Mouse (Mus musculus) G1E (cell line): Measurements from ENCODE around the gene Cep57. TPM values are rescaled to one million over a fixed set of nuclear protein-coding genes. Genes with fewer than 3 reads are reported as not detected.

Experiments
- ATAC-seq: 2 replicates; pipeline ENCODE4 v1.8.0; 2016; ENCODE audit warnings: mild to moderate bottlenecking; ENCODE audit not compliant: insufficient number of reproducible peaks, poor library complexity, low FRiP score, severe bottlenecking; ENCODE audit errors: extremely low read depth
- DNase-seq: peaks from one replicate; pipeline ENCODE4 v3.0.0; 2012; ENCODE audit warnings: low spot score
- H3K27me3 ChIP-seq: 2 replicates; pipeline ENCODE4 v1.6.1; 2012; ENCODE audit warnings: mild to moderate bottlenecking, low read length, inconsistent platforms; ENCODE audit not compliant: insufficient read depth
- H3K36me3 ChIP-seq: replicated peaks from 2 replicates; pipeline ENCODE3; 2012; ENCODE audit warnings: mild to moderate bottlenecking, inconsistent platforms
- H3K4me1 ChIP-seq: 2 replicates; pipeline ENCODE4 v1.6.1; 2012; ENCODE audit warnings: low read depth, low read length, inconsistent platforms, mixed read lengths; ENCODE audit not compliant: insufficient read depth
- H3K4me3 ChIP-seq: 2 replicates; pipeline ENCODE4 v1.5.1; 2012; ENCODE audit warnings: low read depth, mild to moderate bottlenecking, inconsistent platforms, low read length, moderate library complexity, mixed read lengths
- H3K9me3 ChIP-seq: replicated peaks from 2 replicates; pipeline ENCODE4 v1.6.1; 2012; ENCODE audit warnings: inconsistent platforms
- CTCF ChIP-seq: IDR thresholded peaks from 2 replicates; pipeline ENCODE4 v1.5.1; 2012; ENCODE audit warnings: low read depth, low read length, inconsistent platforms, mixed read lengths
- GATA1 ChIP-seq: IDR thresholded peaks from 2 replicates; pipeline ENCODE4 v1.6.1; 2012; ENCODE audit warnings: borderline replicate concordance, low read length, inconsistent platforms, mixed read lengths
- GATA2 ChIP-seq: IDR thresholded peaks from 2 replicates; pipeline ENCODE4 v1.6.1; 2012; ENCODE audit warnings: low read depth, low read length, inconsistent platforms, borderline replicate concordance
- POLR2AphosphoS5 ChIP-seq: IDR thresholded peaks from 2 replicates; pipeline ENCODE4 v1.6.1; 2012; ENCODE audit warnings: low read depth, low read length, inconsistent platforms; ENCODE audit not compliant: insufficient replicate concordance
- TAL1 ChIP-seq: conservative IDR thresholded peaks from 2 replicates; pipeline ENCODE4 v1.6.1; 2012; ENCODE audit warnings: low read depth, low read length, inconsistent platforms, mixed read lengths
- polyA plus RNA-seq: library from polyadenylated mRNA; stranded (reverse); fragments of >175 nt; gene quantifications from 2 replicates; pipeline ENCODE4 v1.2.3, GENCODE M21; 2012
- total RNA-seq, 2 experiments: library from RNA; stranded (forward) in 1 of 2; stranded (reverse) in 1 of 2; fragments of 200-1000 nt in 1 of 2; fragments of >200 nt in 1 of 2; fragmentation: Nextera tagmentation in 1 of 2; gene quantifications; 2 replicates each; pipeline ENCODE4 v1.2.3; 2014 to 2017

Cep57 gene
- total and polyA plus RNA-seq, 3 experiments, result 14.0 to 93.9 (median 84.5) TPM

DNA sequence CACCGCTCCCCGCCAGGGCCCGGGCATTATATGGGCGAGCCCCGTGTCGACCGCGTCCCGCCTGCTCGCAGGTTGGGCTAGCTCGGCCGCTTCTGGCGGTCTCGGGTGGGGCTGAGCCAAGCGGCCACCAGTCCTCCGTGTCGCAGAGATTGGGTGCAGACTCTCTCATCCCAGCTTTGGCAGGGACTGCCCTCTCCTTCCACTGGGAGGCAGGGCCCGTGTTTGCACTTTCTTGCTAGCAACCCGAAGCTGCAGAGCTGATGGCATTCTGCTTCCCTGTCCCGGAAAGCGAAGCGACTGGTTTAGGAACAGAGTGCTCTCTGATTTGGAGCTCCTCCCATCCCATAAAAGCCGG is 1.2 kb upstream of the Cep57 start:
- no peak for ATAC-seq
- no peaks in the 10 kb centered on the region for H3K27me3 ChIP-seq
- no peak for TF ChIP-seq POLR2AphosphoS5
- no peak for TF ChIP-seq CTCF
- no peak for TF ChIP-seq TAL1
- DNase-seq, result peak; percentile 18
- H3K4me1 ChIP-seq, result peaks cover 33% of the 10 kb centered on the region
- peaks cover 47% of the 10 kb centered on the region for H3K36me3 ChIP-seq
- H3K9me3 ChIP-seq, result no peaks in the 10 kb centered on the region
- peak overlapping the region; percentile 82 for H3K4me3 ChIP-seq

DNA sequence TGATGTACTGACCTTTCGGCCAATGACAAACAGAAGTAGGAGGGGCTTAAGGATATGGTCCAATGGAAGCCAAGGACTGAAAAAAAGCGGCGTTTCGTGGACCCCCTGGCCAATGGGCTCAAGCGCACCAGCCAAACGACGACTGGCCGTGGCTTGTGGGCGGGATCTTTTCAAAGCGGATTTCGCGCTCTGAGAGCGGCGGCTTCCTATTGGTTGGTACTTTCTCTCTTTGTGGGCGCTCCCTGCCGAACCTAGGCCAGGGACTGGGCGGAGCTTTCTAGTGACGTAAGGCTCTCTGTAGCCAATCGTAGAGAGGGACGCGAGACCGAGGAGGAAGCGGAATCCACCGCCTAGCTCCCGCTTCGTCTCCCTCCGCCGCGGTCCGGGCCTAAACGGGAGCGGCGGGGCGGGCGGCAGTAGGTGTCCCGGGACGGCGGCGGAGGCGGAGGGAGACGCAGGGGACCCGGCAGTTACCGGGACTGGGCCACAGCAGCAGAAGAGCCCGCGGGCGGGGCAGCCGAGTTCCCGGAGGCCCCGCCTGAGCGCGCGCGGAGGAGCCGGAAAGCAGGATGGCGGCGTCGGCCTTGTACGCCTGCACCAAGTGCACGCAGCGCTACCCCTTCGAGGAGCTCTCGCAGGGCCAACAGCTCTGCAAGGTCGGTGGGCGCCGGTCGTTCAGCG is 639 bp upstream of the Cep57 start, which contains the start of gene Fam76b:
Gene Fam76b, plus strand, starts transcription at position 311 of the 681 bp plus-strand sequence.
- Histone ChIP-seq H3K4me3 (peak within 1 kb of the TSS; percentile 82), H3K36me3 (peaks cover 46% of the 10 kb centered on the region), H3K9me3 (no peaks in the 10 kb centered on the region), H3K27me3 (no peaks in the 10 kb centered on the region), H3K4me1 (peaks cover 32% of the 10 kb centered on the region)
- peak; percentile 82 for ATAC-seq
- peak; percentile 96 for DNase-seq
- TF ChIP-seq GATA2 (no peak), GATA1 (no peak), POLR2AphosphoS5 (no peak), TAL1 (no peak), CTCF (no peak)

- TF ChIP-seq GATA2 (no peak), TAL1 (no peak), GATA1 (no peak), CTCF (no peak), POLR2AphosphoS5 (no peak)
These were observed 509 bp downstream of the Cep57 start for GRCm38 (mm10) chr9:13826391-13826805.

DNA sequence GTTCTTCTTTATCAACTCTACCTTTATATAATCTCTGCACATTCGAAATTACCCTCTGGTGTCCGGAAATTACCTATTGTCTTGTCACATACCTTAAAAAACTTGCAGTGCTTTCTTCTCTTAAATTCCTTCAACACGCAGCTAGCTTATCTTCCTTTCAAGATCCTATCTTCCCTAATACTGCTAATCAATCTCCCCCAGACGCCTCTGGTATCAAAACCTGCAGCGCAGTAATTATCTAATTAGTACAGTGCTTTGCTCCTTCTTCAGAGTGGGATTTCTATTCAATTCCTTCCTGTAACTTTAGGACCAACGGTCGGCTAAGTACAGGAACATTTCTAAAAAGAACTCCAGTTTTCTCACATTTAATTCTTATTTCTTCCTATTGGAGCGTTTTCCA is 1.0 kb downstream of the Cep57 start:
- Histone ChIP-seq H3K27me3 (no peaks in the 10 kb centered on the region), H3K4me3 (peak overlapping the region; percentile 82), H3K4me1 (peaks cover 23% of the 10 kb centered on the region), H3K36me3 (peaks cover 44% of the 10 kb centered on the region), H3K9me3 (no peaks in the 10 kb centered on the region)
- TF ChIP-seq GATA2 (no peak), TAL1 (peak; percentile 69)
- DNase-seq, result no peak
- ATAC-seq, result no peak

More at GRCm38 (mm10) chr9:13826391-13826805, 509 bp downstream of the Cep57 start:
- peak overlapping the region; percentile 82 for H3K4me3 ChIP-seq
- peaks cover 44% of the 10 kb centered on the region for H3K36me3 ChIP-seq
- no peaks in the 10 kb centered on the region for H3K9me3 ChIP-seq
- peaks cover 28% of the 10 kb centered on the region for H3K4me1 ChIP-seq
- H3K27me3 ChIP-seq, result no peaks in the 10 kb centered on the region
- DNase-seq (peak; percentile 12), ATAC-seq (no peak)

- Histone ChIP-seq H3K27me3 (no peaks in the 10 kb centered on the region), H3K4me1 (peaks cover 21% of the 10 kb centered on the region), H3K9me3 (no peaks in the 10 kb centered on the region), H3K4me3 (no peak overlapping the region), H3K36me3 (peaks cover 85% of the 10 kb centered on the region)
- TF ChIP-seq CTCF, result no peak
- TF ChIP-seq GATA1, result no peak
- no peak for TF ChIP-seq GATA2
- no peak for TF ChIP-seq TAL1
- no peak for TF ChIP-seq POLR2AphosphoS5
- no peak for ATAC-seq
- DNase-seq, result no peak
These were observed 6.1 kb downstream of the Cep57 start for GRCm38 (mm10) chr9:13820774-13821173.

DNA sequence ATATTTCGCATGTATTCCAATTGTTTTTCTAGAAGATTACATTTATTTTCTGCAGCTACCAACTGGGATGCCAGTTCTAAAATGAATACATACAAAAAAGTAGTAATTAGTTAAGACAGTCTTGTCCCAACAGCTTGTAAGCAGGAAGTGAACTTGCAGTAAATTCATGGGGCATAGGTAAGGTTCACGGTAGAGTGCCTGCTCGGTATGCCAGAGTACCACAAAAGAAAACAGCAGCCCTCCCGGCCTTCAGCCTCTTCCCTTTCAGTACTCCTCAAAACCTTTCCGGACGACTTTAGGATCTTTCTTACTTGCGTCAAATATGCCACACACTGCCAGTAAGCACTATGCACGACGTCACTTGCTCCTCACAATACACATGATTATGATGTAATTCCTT is 8.5 kb downstream of the Cep57 start:
- Histone ChIP-seq H3K36me3 (peaks cover 94% of the 10 kb centered on the region), H3K9me3 (no peaks in the 10 kb centered on the region), H3K4me3 (no peak overlapping the region), H3K27me3 (no peaks in the 10 kb centered on the region), H3K4me1 (peaks cover 9% of the 10 kb centered on the region)
- DNase-seq (no peak), ATAC-seq (no peak)
- TF ChIP-seq GATA2, result no peak
- no peak for TF ChIP-seq CTCF
- TF ChIP-seq GATA1, result no peak
- TF ChIP-seq POLR2AphosphoS5, result no peak
- TF ChIP-seq TAL1, result no peak
